Mouse (Mus musculus): Measurements from ENCODE around the gene Meox1. TPM values are rescaled to one million over a fixed set of nuclear protein-coding genes. Genes with fewer than 3 reads are reported as not detected.

Meox1 gene
- polyA plus RNA-seq (2016; fragmentation: Nextera tagmentation; extraction: Ambion mirVana), result 22.7 and 24.1 TPM in 2 replicates

DNA sequence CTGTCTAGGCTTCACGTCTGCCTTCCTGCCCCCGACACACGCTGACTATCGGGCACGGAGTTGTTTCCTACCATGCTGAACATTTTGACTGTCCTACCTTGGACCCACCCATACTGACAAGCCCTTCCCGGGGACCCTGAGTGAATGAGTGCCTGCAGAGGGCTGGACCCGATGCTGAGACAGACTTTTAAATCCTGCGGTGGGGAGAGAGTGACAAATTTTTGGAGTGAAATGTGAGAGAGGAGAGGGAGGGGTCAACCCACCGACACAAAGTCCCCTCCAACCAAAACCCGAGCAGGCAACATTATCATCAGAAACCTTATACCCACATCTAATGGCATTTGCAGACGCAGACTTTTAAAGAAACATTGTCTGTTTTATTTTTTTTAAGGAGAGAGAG, at the start of gene Meox1:
Gene Meox1, minus strand, starts transcription at position 171 of the 400 bp plus-strand sequence.
- Histone ChIP-seq H3K36me3 (no peaks in the 10 kb centered on the region), H3K4me2 (peak within 1 kb of the TSS; percentile 58), H3K4me3 (peak within 1 kb of the TSS; percentile 38), H3K9ac (peak within 1 kb of the TSS; percentile 75), H3K9me3 (replicated peaks) (no peaks in the 10 kb centered on the region), H3K27me3 (replicated peaks) (peaks cover 12% of the 10 kb centered on the region; the same call in 1 of the 2 replicates), H3K27ac (ENCODE audit: poor library complexity, severe bottlenecking) (peak within 1 kb of the TSS; percentile 67; the same call in 1 of the 2 replicates), H3K4me1 (replicated peaks) (peaks cover 57% of the 10 kb centered on the region)
- 19% methylated on average over 11 of the region's 11 CpGs for WGBS
- no peak for ATAC-seq (ENCODE audit: insufficient number of reproducible peaks, low FRiP score)

DNA sequence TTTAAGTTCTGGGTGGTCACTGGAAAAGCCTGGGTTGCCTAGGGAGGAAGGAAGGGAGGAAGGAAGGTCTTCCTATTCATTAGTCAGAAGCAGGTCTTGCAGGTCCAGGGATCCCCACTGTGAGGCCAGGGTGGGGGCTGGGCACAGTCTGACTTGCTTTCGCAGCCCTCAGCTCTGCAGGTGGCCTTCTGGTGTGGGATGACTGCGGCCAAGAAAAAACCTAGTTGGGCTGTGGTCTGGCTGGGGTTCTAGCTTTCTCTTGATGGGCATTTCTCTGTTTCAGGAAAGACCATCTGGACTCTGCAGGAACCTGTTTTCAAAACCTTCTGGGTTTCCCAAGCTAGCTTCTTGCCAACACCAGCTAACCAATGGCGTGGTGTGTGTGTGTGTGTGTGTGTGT, 48.9 kb upstream of the Meox1 start:
- Histone ChIP-seq H3K4me2 (no peak overlapping the region), H3K9me3 (replicated peaks) (no peaks in the 10 kb centered on the region), H3K36me3 (no peaks in the 10 kb centered on the region), H3K4me1 (replicated peaks) (peaks cover 6% of the 10 kb centered on the region; the same call in 1 of the 2 replicates), H3K9ac (no peak overlapping the region), H3K27me3 (replicated peaks) (no peaks in the 10 kb centered on the region), H3K4me3 (no peak overlapping the region), H3K27ac (ENCODE audit: poor library complexity, severe bottlenecking) (no peak overlapping the region)
- 37% methylated on average over 3 of the region's 3 CpGs for WGBS
- no peak for ATAC-seq (ENCODE audit: insufficient number of reproducible peaks, low FRiP score)

DNA sequence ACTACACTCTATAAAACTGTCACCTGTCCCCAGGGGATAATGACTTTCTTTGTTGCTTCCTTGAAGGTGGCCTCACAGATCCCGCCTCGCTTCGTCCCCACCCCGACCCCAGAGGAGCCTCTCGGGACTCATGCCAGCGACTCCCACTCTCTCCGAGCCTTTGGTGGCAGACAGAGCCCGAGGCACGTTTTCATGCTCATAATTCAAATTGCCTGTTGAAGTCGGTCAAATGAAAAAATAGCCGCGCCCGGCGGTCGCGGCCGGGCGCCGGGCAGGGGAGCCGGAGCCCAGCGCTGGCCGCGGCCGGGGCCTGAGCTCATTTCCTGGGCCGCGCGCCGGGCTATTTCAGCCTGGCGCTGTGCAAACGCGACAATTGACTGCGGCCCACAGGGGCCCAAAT, 42.9 kb upstream of the Meox1 start:
- Histone ChIP-seq H3K4me1 (replicated peaks) (peaks cover 22% of the 10 kb centered on the region), H3K4me3 (peak overlapping the region; percentile 46), H3K9me3 (replicated peaks) (no peaks in the 10 kb centered on the region), H3K9ac (peak overlapping the region; percentile 69), H3K36me3 (no peaks in the 10 kb centered on the region), H3K27ac (ENCODE audit: poor library complexity, severe bottlenecking) (0 out of 2 replicates have a peak overlapping the region, but pooled peaks have one; percentile 3), H3K27me3 (replicated peaks) (no peaks in the 10 kb centered on the region), H3K4me2 (peak overlapping the region; percentile 80)
- 1% methylated on average over 32 of the region's 32 CpGs for WGBS
- 0 out of 2 replicates have a peak, but pooled peaks have one; percentile 23 for ATAC-seq (ENCODE audit: insufficient number of reproducible peaks, low FRiP score)

DNA sequence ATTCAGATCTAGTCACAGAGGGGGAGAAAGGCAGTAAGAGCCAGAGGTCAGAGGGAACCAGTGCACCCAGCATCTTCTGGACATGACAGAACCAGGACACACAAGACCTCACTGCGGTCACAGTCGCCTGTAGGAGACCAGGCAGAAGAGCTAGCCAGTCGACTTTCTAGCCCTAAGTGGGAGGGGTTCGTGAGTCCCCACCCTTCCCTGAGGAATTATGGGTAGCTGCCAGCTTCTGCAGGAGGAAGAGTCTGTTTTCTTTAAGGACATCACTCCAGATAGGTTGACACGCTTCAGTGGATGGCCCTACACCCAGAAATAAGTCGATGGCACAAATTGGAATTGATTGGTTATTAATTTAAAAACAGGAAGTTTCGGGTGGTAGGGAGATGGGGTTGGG, 42.2 kb upstream of the Meox1 start:
- no peak for ATAC-seq (ENCODE audit: insufficient number of reproducible peaks, low FRiP score)
- peak overlapping the region; percentile 80; the same call in 1 of the 2 replicates for H3K4me2 ChIP-seq
- H3K9me3 ChIP-seq (replicated peaks), result no peaks in the 10 kb centered on the region
- no peak overlapping the region for H3K4me3 ChIP-seq
- no peak overlapping the region for H3K27ac ChIP-seq (ENCODE audit: poor library complexity, severe bottlenecking)
- H3K9ac ChIP-seq, result no peak overlapping the region
- H3K4me1 ChIP-seq (replicated peaks), result peaks cover 29% of the 10 kb centered on the region
- no peaks in the 10 kb centered on the region for H3K27me3 ChIP-seq (replicated peaks)
- WGBS, result 37% methylated on average over 7 of the region's 7 CpGs
- H3K36me3 ChIP-seq, result no peaks in the 10 kb centered on the region

DNA sequence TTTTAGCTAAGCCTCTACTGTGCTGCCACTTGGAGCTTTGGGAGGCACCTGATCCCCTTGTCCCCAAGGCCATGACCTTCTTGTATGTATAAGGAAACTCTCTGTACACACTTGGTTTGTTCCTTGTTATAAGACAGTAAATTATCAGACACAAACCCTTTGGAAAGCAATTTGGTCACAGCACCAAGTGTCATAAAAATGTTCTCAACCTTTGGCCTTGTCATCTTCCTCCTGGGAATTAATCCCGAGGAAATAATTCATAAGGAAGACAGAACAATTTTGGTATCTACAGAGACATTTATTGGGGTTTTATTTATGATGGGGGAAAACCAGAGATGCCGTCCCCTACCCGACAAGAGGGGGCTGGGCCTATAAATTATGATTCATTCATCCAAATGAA, 41.6 kb upstream of the Meox1 start:
- WGBS, result 86% methylated on average over 3 of the region's 3 CpGs
- no peaks in the 10 kb centered on the region for H3K27me3 ChIP-seq (replicated peaks)

DNA sequence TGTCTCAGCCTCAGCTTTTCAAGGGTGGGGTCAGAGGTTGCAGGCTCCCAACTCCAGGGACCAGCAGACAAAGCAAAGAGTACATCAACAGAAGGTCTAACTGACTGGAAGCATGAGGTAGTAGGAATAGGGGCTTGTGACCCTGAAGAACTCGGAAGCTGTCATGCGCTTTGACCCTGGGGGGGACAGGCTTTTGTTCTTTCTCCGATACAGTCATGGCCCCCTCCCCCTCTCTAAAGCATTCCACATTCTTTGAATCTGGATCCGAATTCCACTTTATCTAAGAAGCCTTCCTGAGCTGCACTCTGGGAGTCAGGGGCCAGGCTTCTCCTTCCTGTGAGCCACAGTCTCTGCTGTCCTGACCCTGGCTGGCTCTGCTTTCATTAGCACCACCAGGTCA, 37.8 kb upstream of the Meox1 start:
- ATAC-seq (ENCODE audit: insufficient number of reproducible peaks, low FRiP score), result peak; percentile 46; the same call in 1 of the 2 replicates
- peaks cover 32% of the 10 kb centered on the region for H3K4me1 ChIP-seq (replicated peaks)
- no peaks in the 10 kb centered on the region for H3K9me3 ChIP-seq (replicated peaks)
- no peak overlapping the region for H3K9ac ChIP-seq
- H3K27ac ChIP-seq (ENCODE audit: poor library complexity, severe bottlenecking), result no peak overlapping the region
- WGBS, result 22% methylated on average over 4 of the region's 4 CpGs
- H3K36me3 ChIP-seq, result no peaks in the 10 kb centered on the region
- no peak overlapping the region for H3K4me3 ChIP-seq
- no peak overlapping the region for H3K4me2 ChIP-seq
- no peaks in the 10 kb centered on the region for H3K27me3 ChIP-seq (replicated peaks)

More for the DNA sequence above, 41.6 kb upstream of the Meox1 start:
- Histone ChIP-seq H3K4me2 (no peak overlapping the region), H3K27ac (ENCODE audit: poor library complexity, severe bottlenecking) (no peak overlapping the region), H3K36me3 (no peaks in the 10 kb centered on the region), H3K9ac (no peak overlapping the region), H3K4me1 (replicated peaks) (peaks cover 29% of the 10 kb centered on the region), H3K4me3 (no peak overlapping the region), H3K9me3 (replicated peaks) (no peaks in the 10 kb centered on the region)
- no peak for ATAC-seq (ENCODE audit: insufficient number of reproducible peaks, low FRiP score)

DNA sequence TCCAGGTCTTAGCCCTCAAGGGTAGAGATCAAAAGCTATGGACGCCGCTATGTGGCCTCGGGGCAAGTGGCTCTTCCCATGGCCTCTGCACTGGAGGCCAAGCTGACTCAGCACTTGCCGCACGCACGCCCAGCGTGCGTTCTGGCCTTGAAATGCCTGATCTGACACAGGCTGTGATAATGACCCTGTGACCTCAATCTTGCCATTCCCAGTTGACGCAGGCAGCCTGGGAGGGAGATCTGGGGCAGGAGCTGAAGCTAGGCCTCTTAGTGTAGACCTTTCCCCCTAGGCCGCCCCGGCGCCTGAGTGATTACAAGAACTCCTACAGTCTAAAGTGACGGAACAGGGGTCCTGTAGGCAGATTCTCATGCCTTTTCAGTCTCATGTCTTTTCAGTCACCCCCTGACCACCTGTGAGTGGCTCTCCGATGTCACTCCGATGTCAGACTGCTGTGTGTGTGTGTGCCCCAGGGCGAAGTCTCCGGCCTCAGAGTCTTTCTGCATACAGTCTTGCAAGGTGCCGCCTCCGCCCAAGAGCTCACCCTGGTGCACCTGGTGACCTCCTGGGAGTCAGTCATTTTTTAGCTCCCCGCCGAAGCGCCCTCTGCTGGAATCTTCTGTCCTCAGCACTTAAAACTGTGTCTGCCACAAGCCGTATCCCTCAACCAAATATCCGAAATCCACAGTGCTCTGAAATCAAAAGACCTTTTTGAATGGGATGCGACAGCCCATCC, 34.0 kb upstream of the Meox1 start:
- Histone ChIP-seq H3K27ac (ENCODE audit: poor library complexity, severe bottlenecking) (no peak overlapping the region), H3K4me2 (peak overlapping the region; percentile 42; the same call in 1 of the 2 replicates), H3K27me3 (replicated peaks) (no peaks in the 10 kb centered on the region), H3K9me3 (replicated peaks) (no peaks in the 10 kb centered on the region), H3K36me3 (no peaks in the 10 kb centered on the region), H3K4me1 (replicated peaks) (peaks cover 24% of the 10 kb centered on the region), H3K9ac (no peak overlapping the region), H3K4me3 (no peak overlapping the region)
- no peak for ATAC-seq (ENCODE audit: insufficient number of reproducible peaks, low FRiP score)
- WGBS, result 32% methylated on average over 25 of the region's 25 CpGs

DNA sequence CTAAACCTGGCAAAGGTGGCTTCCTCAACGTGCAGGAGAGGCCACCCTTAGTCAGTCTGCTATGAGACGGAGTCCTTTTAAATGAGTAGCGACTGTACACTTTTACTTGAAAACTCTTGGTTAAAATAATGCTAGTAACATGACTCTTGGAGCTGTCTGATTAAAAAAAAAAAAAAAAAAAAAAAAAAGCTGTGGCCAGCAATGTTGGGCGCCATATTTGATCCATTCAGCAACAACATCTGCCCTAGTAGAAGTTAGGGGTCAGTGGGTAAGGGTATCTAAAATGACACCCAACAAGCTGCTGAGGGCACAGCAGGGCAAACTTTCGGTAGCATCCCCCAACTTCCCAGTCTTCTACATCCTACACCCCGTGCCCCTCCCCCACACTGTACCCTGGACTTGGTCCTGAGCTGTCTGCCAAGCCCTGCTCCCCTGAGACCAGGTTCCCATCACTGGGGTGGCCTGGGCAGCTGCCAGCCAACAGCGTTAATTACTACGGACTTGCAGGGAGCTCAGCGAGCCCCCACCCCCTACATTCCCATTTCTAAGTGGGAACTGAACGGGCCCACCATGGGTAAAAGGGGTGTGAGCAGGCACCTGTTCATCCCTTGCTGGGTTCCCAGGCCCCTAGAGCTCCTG, 32.9 kb upstream of the Meox1 start:
- Histone ChIP-seq H3K27me3 (replicated peaks) (peaks cover under 1% of the 10 kb centered on the region), H3K9ac (no peak overlapping the region), H3K9me3 (replicated peaks) (no peaks in the 10 kb centered on the region), H3K27ac (ENCODE audit: poor library complexity, severe bottlenecking) (no peak overlapping the region), H3K36me3 (no peaks in the 10 kb centered on the region), H3K4me1 (replicated peaks) (peaks cover 14% of the 10 kb centered on the region), H3K4me2 (no peak overlapping the region), H3K4me3 (no peak overlapping the region)
- ATAC-seq (ENCODE audit: insufficient number of reproducible peaks, low FRiP score), result no peak
- WGBS, result 79% methylated on average over 10 of the region's 10 CpGs

DNA sequence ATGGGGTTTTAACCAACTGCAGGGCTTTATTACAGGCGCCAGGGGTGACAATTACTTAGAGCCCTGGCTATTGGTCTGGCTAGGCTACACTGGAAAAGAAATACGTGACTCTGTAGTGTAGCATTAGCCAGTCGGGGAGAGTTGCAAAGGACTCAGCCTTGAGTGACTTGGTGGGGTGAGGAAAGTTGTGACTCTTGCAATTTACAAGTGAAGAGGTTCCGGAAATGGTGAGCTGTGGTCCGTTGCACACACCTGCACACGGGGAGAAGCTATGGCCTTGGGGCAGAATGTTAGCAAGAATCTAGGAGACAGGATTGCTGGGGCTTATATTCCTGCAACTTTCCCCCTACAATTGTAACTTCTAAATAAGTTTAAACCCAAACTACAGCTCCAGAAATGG, 31.5 kb upstream of the Meox1 start:
- 74% methylated on average over 6 of the region's 6 CpGs for WGBS
- no peak for ATAC-seq (ENCODE audit: insufficient number of reproducible peaks, low FRiP score)

DNA sequence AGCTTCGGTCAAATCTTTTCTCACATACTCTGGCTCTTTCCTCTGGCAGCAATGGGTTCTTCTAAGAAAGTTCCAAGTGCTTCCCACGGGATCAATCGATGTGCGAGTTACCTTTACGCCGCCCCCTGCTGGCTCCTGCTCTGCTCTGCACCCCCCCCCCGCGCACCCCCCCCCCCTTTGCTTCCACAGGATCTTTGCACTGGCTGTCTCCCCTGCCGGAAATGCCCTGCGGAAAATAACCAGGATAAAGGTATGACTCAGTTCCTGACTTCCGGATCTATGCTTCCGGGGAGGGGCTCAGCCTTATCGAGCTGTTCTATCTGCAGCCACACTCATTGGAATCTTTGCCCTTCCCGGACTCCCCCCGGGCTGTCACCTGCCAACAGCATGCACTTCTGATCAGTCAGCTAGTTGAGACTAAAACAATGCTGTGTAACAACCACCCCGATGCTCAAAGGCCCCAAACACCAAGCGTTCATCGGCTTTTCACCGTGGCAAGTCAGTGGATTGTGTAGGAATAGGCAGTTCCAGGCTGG, 30.3 kb upstream of the Meox1 start:
- Histone ChIP-seq H3K27ac (ENCODE audit: poor library complexity, severe bottlenecking) (no peak overlapping the region), H3K9ac (no peak overlapping the region), H3K4me2 (no peak overlapping the region), H3K4me3 (no peak overlapping the region), H3K4me1 (replicated peaks) (peaks cover 17% of the 10 kb centered on the region), H3K27me3 (replicated peaks) (peaks cover 4% of the 10 kb centered on the region), H3K36me3 (no peaks in the 10 kb centered on the region), H3K9me3 (replicated peaks) (no peaks in the 10 kb centered on the region)
- 59% methylated on average over 19 of the region's 19 CpGs for WGBS
- ATAC-seq (ENCODE audit: insufficient number of reproducible peaks, low FRiP score), result no peak

More for the DNA sequence above, 31.5 kb upstream of the Meox1 start:
- no peak overlapping the region for H3K27ac ChIP-seq (ENCODE audit: poor library complexity, severe bottlenecking)
- H3K4me2 ChIP-seq, result no peak overlapping the region
- H3K4me1 ChIP-seq (replicated peaks), result peaks cover 14% of the 10 kb centered on the region
- no peak overlapping the region for H3K9ac ChIP-seq
- H3K36me3 ChIP-seq, result no peaks in the 10 kb centered on the region
- peaks cover 4% of the 10 kb centered on the region for H3K27me3 ChIP-seq (replicated peaks)
- H3K4me3 ChIP-seq, result no peak overlapping the region
- no peaks in the 10 kb centered on the region for H3K9me3 ChIP-seq (replicated peaks)

DNA sequence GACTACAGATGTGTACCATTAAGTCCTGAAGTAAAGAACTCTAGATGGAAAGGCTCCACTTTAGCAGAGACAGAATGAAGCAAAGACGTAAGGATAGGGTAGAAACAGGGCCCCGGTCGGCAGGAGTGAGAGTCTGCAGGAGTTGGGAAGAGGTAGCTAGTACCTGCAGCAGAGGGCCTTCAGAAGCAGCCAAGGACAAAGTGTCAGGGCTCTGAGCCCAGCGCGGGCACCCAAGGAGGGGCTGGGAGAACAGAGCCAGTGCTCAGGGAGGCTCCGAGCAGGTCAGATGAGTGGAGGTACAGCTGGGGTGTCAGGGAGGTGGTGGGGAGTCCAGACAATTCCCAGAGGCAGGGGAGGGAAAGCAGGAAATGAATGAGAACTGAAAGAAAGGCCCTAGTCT, 29.8 kb upstream of the Meox1 start:
- peaks cover 4% of the 10 kb centered on the region for H3K27me3 ChIP-seq (replicated peaks)
- H3K27ac ChIP-seq (ENCODE audit: poor library complexity, severe bottlenecking), result no peak overlapping the region
- H3K4me3 ChIP-seq, result no peak overlapping the region
- no peak overlapping the region for H3K4me2 ChIP-seq
- WGBS, result 75% methylated on average over 6 of the region's 6 CpGs
- H3K9ac ChIP-seq, result no peak overlapping the region
- H3K4me1 ChIP-seq (replicated peaks), result peaks cover 17% of the 10 kb centered on the region
- no peaks in the 10 kb centered on the region for H3K36me3 ChIP-seq
- no peak for ATAC-seq (ENCODE audit: insufficient number of reproducible peaks, low FRiP score)
- H3K9me3 ChIP-seq (replicated peaks), result no peaks in the 10 kb centered on the region
